Mouse (Mus musculus) limb, embryonic 13.5 days (tissue): ENCODE results near the gene Naaa. TPM values are rescaled to one million over a fixed set of nuclear protein-coding genes. Genes with fewer than 3 reads are reported as not detected.
A peak's percentile ranks its signal among the peaks of the same experiment; 100 is the strongest.

ENCODE experiments used
- ATAC-seq: fragments of 200-750 bp; cut with Nextera tagmentation; 2 replicates; pipeline ENCODE4 v1.8.0; 2017; ENCODE audit warnings: low read depth, moderate number of reproducible peaks, moderate TSS enrichment; ENCODE audit not compliant: low FRiP score
- H3K27ac ChIP-seq: fragments of 300-500 bp; sonication (generic); 2 replicates; pipeline ENCODE4 v1.5.1; 2015; ENCODE audit warnings: inconsistent platforms, mild to moderate bottlenecking, moderate library complexity
- H3K27me3 ChIP-seq: fragments of 300-500 bp; sonication (generic); 2 replicates; pipeline ENCODE4 v1.6.1; 2015; ENCODE audit warnings: mild to moderate bottlenecking, inconsistent platforms
- H3K36me3 ChIP-seq: fragments of 300-500 bp; sonication (generic); 2 replicates; pipeline ENCODE4 v1.6.1; 2015; ENCODE audit warnings: inconsistent platforms, mild to moderate bottlenecking, moderate library complexity
- H3K4me1 ChIP-seq: fragments of 300-500 bp; sonication (generic); 2 replicates; pipeline ENCODE4 v1.6.1; 2015; ENCODE audit warnings: inconsistent platforms
- H3K4me2 ChIP-seq: fragments of 300-500 bp; sonication (generic); replicated peaks from 2 replicates; pipeline ENCODE4 v1.6.1; 2015; ENCODE audit warnings: inconsistent platforms, mild to moderate bottlenecking, moderate library complexity
- H3K4me3 ChIP-seq: fragments of 300-500 bp; sonication (generic); 2 replicates; pipeline ENCODE4 v1.5.1; 2015; ENCODE audit warnings: moderate library complexity, mild to moderate bottlenecking, inconsistent platforms
- H3K9ac ChIP-seq: fragments of 300-500 bp; sonication (generic); 2 replicates; pipeline ENCODE4 v1.6.1; 2015; ENCODE audit warnings: mild to moderate bottlenecking, inconsistent platforms
- H3K9me3 ChIP-seq: fragments of 300-500 bp; sonication (generic); 2 replicates; pipeline ENCODE4 v1.6.1; 2016; ENCODE audit warnings: inconsistent platforms
- WGBS: fragments of 180-500 bp; shearing (Covaris S2); methylation state at CpG from one replicate; pipeline ENCODE4 v1.1.7; 2015; 5-methylcytosine and 5-hydroxymethylcytosine counted together
- polyA plus RNA-seq: library from polyadenylated mRNA; unstranded; fragments of >200 nt; fragmentation: Nextera tagmentation; extraction: Ambion mirVana; gene quantifications from 2 replicates; pipeline ENCODE4 v1.2.1, GENCODE M21; 2015

Gene Naaa
- polyA plus RNA-seq, 1 experiment from 2014 or later = 11.6 TPM

- WGBS = 29% methylated on average over 18 of the region's 18 CpGs
- Histone ChIP-seq H3K27me3 (no peaks in the 10 kb centered on the region), H3K36me3 (no peaks in the 10 kb centered on the region), H3K4me1 (peaks cover 14% of the 10 kb centered on the region), H3K27ac (no peak overlapping the region), H3K9me3 (no peaks in the 10 kb centered on the region), H3K4me2 (no peak overlapping the region), H3K4me3 (no peak overlapping the region), H3K9ac (no peak overlapping the region)
- ATAC-seq = no peak
Observed at GRCm38 (mm10) chr5:92252797-92253343, 25.1 kb downstream of the Naaa start.

- 92% methylated on average over 6 of the region's 6 CpGs for WGBS
- H3K4me3 ChIP-seq = no peak overlapping the region
- no peaks in the 10 kb centered on the region for H3K9me3 ChIP-seq
- no peak overlapping the region for H3K27ac ChIP-seq
- H3K36me3 ChIP-seq = no peaks in the 10 kb centered on the region
- no peak overlapping the region for H3K4me2 ChIP-seq
- no peaks in the 10 kb centered on the region for H3K27me3 ChIP-seq
- no peak for ATAC-seq
- H3K9ac ChIP-seq = no peak overlapping the region
- peaks cover 8% of the 10 kb centered on the region for H3K4me1 ChIP-seq
Observed at GRCm38 (mm10) chr5:92252031-92252430, 25.9 kb downstream of the Naaa start.

- no peaks in the 10 kb centered on the region for H3K9me3 ChIP-seq
- no peak overlapping the region for H3K4me2 ChIP-seq
- no peak overlapping the region for H3K4me3 ChIP-seq
- no peak for ATAC-seq
- H3K4me1 ChIP-seq = no peaks in the 10 kb centered on the region
- WGBS = 79% methylated on average over 11 of the region's 11 CpGs
- H3K27ac ChIP-seq = no peak overlapping the region
- H3K27me3 ChIP-seq = no peaks in the 10 kb centered on the region
- H3K36me3 ChIP-seq = no peaks in the 10 kb centered on the region
- H3K9ac ChIP-seq = no peak overlapping the region
Observed at GRCm38 (mm10) chr5:92248614-92249013, 29.4 kb downstream of the Naaa start.

DNA sequence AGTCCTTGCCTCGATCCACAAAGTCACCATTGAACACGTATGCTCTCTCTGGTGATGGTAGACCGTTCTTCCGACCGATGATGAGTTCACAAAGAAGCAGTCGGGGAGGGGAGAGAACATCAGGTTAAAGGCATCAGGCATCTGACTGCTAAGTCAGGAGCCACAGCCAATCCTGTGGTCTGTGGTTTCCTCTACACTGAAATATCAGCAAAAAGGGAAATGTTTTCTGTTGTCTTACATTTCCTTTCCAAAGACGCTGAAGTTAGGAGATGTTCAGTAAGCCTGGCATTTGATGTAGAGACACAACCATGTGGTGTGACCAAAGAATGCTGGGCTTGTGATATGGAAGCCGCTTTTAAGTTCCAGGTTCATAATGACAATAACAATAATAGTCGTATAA is 32.5 kb downstream of the Naaa start:
- Histone ChIP-seq H3K9me3 (no peaks in the 10 kb centered on the region), H3K4me1 (no peaks in the 10 kb centered on the region), H3K27ac (no peak overlapping the region), H3K36me3 (no peaks in the 10 kb centered on the region), H3K4me3 (no peak overlapping the region), H3K9ac (no peak overlapping the region), H3K27me3 (no peaks in the 10 kb centered on the region), H3K4me2 (no peak overlapping the region)
- ATAC-seq = no peak
- 93% methylated on average over 9 of the region's 9 CpGs for WGBS

GRCm38 (mm10) chr5:92244900-92245299 is 33.1 kb downstream of the Naaa start:
- H3K36me3 ChIP-seq = no peaks in the 10 kb centered on the region
- H3K4me2 ChIP-seq = no peak overlapping the region
- ATAC-seq = no peak
- H3K4me3 ChIP-seq = no peak overlapping the region
- no peaks in the 10 kb centered on the region for H3K9me3 ChIP-seq
- no peak overlapping the region for H3K9ac ChIP-seq
- H3K4me1 ChIP-seq = no peaks in the 10 kb centered on the region
- 94% methylated on average over 2 of the region's 2 CpGs for WGBS
- no peak overlapping the region for H3K27ac ChIP-seq
- no peaks in the 10 kb centered on the region for H3K27me3 ChIP-seq

GRCm38 (mm10) chr5:92240769-92241168 is 37.2 kb downstream of the Naaa start:
- Histone ChIP-seq H3K4me2 (no peak overlapping the region), H3K36me3 (no peaks in the 10 kb centered on the region), H3K4me1 (no peaks in the 10 kb centered on the region), H3K27me3 (no peaks in the 10 kb centered on the region), H3K9me3 (no peaks in the 10 kb centered on the region), H3K27ac (no peak overlapping the region), H3K4me3 (no peak overlapping the region), H3K9ac (no peak overlapping the region)
- 89% methylated on average over 12 of the region's 12 CpGs for WGBS
- ATAC-seq = no peak

- WGBS = 47% methylated on average over 29 of the region's 29 CpGs
- H3K27me3 ChIP-seq = no peaks in the 10 kb centered on the region
- H3K4me1 ChIP-seq = no peaks in the 10 kb centered on the region
- no peaks in the 10 kb centered on the region for H3K36me3 ChIP-seq
- H3K9me3 ChIP-seq = no peaks in the 10 kb centered on the region
- peak overlapping the region; percentile 25; the same call in 1 of the 2 replicates for H3K4me2 ChIP-seq
- no peak overlapping the region for H3K9ac ChIP-seq
- no peak overlapping the region for H3K27ac ChIP-seq
- no peak overlapping the region for H3K4me3 ChIP-seq
- no peak; the same call in 1 of the 2 replicates for ATAC-seq
Observed at GRCm38 (mm10) chr5:92239333-92240232, 38.4 kb downstream of the Naaa start.

DNA sequence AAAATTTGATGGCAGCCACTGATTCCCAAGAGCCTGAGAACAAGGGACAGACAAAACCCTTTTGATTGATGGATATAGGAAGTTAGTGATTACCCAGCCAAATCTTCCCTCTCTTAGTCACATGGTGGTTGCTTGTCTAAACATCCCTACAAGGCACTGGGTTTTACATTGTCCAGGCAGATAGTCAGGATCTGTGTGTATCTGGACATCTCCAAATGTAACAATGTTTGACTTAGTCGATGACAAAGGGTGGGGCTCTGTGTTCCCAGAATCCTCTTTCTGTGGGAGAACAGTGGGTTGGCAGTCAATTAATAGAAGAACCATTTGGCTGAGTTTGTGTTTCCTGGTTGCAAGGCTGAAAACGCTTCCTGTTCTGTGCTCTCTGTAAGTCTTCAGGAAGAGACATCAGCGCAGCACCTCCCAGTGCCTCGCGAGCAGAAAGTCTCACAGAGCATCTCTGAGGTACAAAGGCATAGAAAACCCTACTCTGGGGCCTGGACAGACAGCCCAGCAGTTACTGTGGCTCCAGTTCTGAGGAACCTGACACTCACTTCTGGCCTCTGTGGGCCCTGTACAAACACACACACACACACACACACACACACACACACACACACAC is 42.9 kb downstream of the Naaa start:
- H3K4me2 ChIP-seq = no peak overlapping the region
- H3K9me3 ChIP-seq = no peaks in the 10 kb centered on the region
- no peak overlapping the region for H3K4me3 ChIP-seq
- H3K36me3 ChIP-seq = no peaks in the 10 kb centered on the region
- ATAC-seq = no peak
- H3K4me1 ChIP-seq = no peaks in the 10 kb centered on the region
- H3K27me3 ChIP-seq = no peaks in the 10 kb centered on the region
- H3K9ac ChIP-seq = no peak overlapping the region
- no peak overlapping the region for H3K27ac ChIP-seq
- 66% methylated on average over 5 of the region's 5 CpGs for WGBS

DNA sequence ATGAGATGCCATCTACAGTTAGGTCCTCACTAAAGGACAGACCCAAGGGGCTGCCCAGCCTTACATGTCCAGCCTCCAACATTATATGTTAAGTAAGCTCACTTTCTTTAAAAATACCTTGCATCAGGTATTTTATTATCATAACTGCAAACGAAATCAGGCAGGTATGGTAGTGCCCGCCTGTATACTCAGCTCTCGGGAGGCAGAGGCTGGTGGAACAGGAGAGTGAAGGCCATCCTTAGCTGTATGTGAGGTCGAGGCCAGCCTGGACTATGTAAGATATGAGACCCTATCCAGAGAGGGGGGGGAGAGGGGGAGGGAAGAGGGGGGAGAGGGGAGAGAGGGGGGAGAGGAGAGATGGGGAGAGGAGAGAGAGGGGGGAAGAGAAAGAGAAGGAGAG is 44.6 kb downstream of the Naaa start:
- Histone ChIP-seq H3K4me1 (no peaks in the 10 kb centered on the region), H3K36me3 (no peaks in the 10 kb centered on the region), H3K4me2 (no peak overlapping the region), H3K27ac (no peak overlapping the region), H3K9ac (no peak overlapping the region), H3K4me3 (no peak overlapping the region), H3K9me3 (no peaks in the 10 kb centered on the region), H3K27me3 (no peaks in the 10 kb centered on the region)
- ATAC-seq = no peak
- WGBS = 89% methylated on average over 4 of the region's 4 CpGs

GRCm38 (mm10) chr5:92231836-92232235 is 46.1 kb downstream of the Naaa start:
- no peak overlapping the region for H3K4me2 ChIP-seq
- no peak overlapping the region for H3K27ac ChIP-seq
- no peaks in the 10 kb centered on the region for H3K36me3 ChIP-seq
- H3K4me3 ChIP-seq = no peak overlapping the region
- WGBS = 80% methylated on average over 10 of the region's 10 CpGs
- H3K4me1 ChIP-seq = no peaks in the 10 kb centered on the region
- ATAC-seq = no peak
- H3K9me3 ChIP-seq = no peaks in the 10 kb centered on the region
- H3K27me3 ChIP-seq = no peaks in the 10 kb centered on the region
- no peak overlapping the region for H3K9ac ChIP-seq

- Histone ChIP-seq H3K4me3 (no peak overlapping the region), H3K27ac (no peak overlapping the region), H3K9ac (no peak overlapping the region), H3K27me3 (no peaks in the 10 kb centered on the region), H3K9me3 (no peaks in the 10 kb centered on the region), H3K36me3 (no peaks in the 10 kb centered on the region), H3K4me2 (no peak overlapping the region), H3K4me1 (no peaks in the 10 kb centered on the region)
- 87% methylated on average over 11 of the region's 11 CpGs for WGBS
- no peak for ATAC-seq
Observed at GRCm38 (mm10) chr5:92230306-92230705, 47.7 kb downstream of the Naaa start.

DNA sequence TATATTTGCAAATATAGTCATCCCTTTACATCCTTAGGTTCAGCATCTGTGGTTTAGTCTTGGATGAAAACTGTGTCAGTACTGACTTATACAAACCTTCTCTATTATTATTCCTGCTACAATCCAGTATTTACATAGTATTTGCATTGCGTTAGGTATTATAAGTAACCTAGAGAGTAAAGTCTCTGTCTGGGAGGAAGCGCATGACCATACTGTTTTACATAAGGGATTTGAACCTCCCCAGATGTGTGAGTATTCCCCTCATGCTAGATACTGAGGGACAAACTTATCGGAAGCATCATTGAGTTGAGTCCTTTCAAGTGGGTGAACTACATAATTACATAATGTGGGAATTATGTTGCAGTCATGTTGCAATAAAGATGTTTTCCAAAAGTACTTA is 48.5 kb downstream of the Naaa start:
- no peak overlapping the region for H3K4me3 ChIP-seq
- H3K4me1 ChIP-seq = no peaks in the 10 kb centered on the region
- H3K36me3 ChIP-seq = no peaks in the 10 kb centered on the region
- H3K27me3 ChIP-seq = no peaks in the 10 kb centered on the region
- ATAC-seq = no peak
- H3K4me2 ChIP-seq = no peak overlapping the region
- H3K9ac ChIP-seq = no peak overlapping the region
- WGBS = 92% methylated on average over 3 of the region's 3 CpGs
- H3K9me3 ChIP-seq = no peaks in the 10 kb centered on the region
- H3K27ac ChIP-seq = no peak overlapping the region
